Mouse (Mus musculus): ENCODE results near the gene Gps1.

DNA sequence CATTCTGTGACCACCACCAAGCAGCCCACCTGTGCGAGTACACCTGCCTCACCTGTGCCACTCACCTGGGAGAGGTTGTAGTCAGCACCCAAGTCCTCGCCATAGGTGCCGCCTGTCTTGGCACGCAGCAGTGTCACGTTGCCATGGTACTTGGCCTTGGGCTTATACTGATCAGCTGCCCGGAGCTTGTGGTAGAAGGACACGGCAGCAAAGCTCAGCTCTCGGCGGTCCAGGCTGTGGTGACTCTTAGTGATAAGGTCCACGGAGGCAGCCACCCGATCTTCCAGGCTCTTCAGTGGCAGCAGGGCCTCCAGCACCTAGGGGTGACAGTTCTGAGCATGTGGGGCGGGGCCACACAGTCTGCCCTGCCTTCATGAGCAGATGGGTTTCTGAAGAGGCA, 23.9 kb downstream of the Gps1 start:
- no peak for TF ChIP-seq SIN3A (IDR thresholded peaks at IDR 0.05; ENCODE audit: low read length)
- no peak for TF ChIP-seq IRF4 (IDR thresholded peaks at IDR 0.05; ENCODE audit: low read depth, low read length)
- no peak for TF ChIP-seq CTCF (conservative IDR thresholded peaks at IDR 0.05 in 1 of 2, IDR thresholded peaks at IDR 0.05 in 1 of 2; ENCODE audit: low read depth in 2 of 2, low read length in 2 of 2)
- TF ChIP-seq E2F4 (IDR thresholded peaks at IDR 0.05; ENCODE audit: insufficient replicate concordance, low read depth, low read length): no peak

All from CH12.LX (cell line).